Mouse (Mus musculus): ENCODE data around the gene Rbm8a. TPM values are rescaled to one million over a fixed set of nuclear protein-coding genes. Genes with fewer than 3 reads are reported as not detected.
A peak's percentile ranks its signal among the peaks of the same experiment; 100 is the strongest.

Gene Rbm8a
- polyA plus RNA-seq, 1 experiment from 2014 or later: 150 TPM

DNA sequence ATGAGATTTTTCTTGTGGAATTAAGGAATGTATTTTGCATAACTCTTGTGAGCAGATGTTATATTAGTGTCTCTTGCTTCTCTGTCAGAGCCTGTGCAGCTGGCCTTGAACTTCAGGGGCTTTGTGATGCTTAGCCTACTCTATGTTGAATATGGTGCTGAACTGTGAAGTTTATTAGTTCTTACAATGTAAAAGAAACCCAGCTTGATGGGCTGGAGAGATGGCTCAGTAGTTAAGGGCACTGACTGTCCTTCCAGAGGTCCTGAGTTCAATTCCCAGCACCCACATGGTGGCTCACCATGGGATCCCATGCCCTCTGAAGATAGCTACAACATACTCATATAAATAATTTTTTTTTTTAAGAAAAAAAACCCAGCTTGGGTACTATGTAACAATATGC lies 2.3 kb downstream of the Rbm8a start:
- H3K36me3 ChIP-seq: peaks cover 33% of the 10 kb centered on the region

DNA sequence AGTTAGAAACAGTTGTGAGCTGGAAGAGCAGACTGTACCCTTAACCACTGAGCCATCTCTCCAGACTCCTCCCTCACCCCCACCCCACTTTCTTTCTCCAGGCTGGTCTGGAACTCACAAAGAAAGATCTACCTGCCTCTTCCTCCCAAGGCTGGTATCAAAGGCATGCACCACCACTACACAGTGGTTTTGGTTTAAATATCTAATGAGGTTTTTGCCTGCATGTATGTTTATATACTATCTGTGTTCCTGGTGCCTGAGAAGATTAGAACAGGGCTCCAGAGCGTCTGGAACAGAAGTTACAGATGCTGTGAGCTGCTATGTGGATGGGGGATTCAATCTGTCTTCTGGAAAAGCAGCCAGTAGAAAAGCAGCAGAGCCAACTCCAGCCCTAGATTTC lies 4.3 kb downstream of the Rbm8a start:
- Histone ChIP-seq H3K4me3 (no peak overlapping the region; the same call in 1 of the 2 replicates), H3K27ac (no peak overlapping the region), H3K9me3 (no peaks in the 10 kb centered on the region), H3K27me3 (ENCODE audit: insufficient read depth, poor library complexity, severe bottlenecking) (no peaks in the 10 kb centered on the region), H3K36me3 (peaks cover 43% of the 10 kb centered on the region), H3K4me1 (peaks cover 35% of the 10 kb centered on the region)
- WGBS: 51% methylated on average over 1 of the region's 1 CpGs
- no peak for DNase-seq (ENCODE audit: low spot score)

More for the DNA sequence above, 2.3 kb downstream of the Rbm8a start:
- Histone ChIP-seq H3K4me3 (no peak overlapping the region), H3K27me3 (ENCODE audit: insufficient read depth, poor library complexity, severe bottlenecking) (no peaks in the 10 kb centered on the region), H3K27ac (no peak overlapping the region), H3K4me1 (peaks cover 34% of the 10 kb centered on the region), H3K9me3 (no peaks in the 10 kb centered on the region)
- DNase-seq (ENCODE audit: low spot score): no peak

DNA sequence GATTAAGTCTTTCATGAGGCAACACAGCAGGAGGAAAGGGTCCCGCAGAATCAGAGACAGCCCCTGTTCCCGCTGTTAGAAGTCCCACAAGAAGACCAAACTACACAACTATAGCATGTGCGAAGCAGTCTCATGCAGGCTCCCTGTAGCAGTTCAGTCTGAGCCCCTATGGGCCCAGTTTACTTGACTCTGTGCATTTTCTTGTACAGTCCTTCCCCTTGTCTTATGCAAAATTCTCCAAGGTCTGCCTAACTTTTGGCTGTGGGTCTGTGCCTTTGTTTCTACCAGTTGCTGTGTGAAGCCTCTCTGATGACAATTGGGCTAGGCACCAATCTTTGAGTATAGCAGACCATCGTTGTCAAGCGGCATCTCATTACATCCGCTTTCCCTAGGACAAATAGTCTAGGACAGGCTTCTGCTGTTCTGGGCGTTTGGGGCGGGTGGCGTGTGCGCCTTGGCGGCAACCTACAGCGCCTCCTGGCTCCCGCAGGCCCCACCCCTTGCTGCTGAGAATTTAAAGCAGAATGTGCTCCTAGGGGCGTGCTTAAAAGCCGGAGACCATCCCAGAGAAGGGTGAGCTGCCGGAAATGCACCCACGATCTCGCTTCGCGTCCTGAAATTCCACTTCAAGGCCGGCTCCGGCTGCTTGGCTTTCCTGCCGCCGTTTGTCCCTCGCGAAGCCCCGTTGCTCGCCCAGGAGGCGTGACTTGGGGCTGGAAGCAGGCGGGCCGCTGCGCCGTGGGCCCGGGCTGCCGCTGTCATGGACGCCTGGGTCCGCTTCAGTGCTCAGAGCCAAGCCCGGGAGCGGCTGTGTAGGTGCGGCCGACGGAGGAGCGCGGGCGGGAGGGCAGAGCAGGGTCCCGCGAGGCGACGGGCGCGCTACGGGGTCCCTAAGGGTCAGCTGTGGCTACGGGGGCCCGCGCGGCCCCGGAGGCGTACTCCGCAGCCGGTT lies 5.5 kb downstream of the Rbm8a start, which contains the start of the genes Pex11b and Gm42957:
Pex11b (plus strand) TSS at position 449 of the 952 bp plus-strand sequence.
Gm42957 (plus strand) TSS at position 547 of the 952 bp plus-strand sequence.
- Histone ChIP-seq H3K36me3 (peaks cover 54% of the 10 kb centered on the region), H3K4me3 (peak within 1 kb of the TSS; percentile 98)
- 2% methylated on average over 60 of the region's 60 CpGs for WGBS

DNA sequence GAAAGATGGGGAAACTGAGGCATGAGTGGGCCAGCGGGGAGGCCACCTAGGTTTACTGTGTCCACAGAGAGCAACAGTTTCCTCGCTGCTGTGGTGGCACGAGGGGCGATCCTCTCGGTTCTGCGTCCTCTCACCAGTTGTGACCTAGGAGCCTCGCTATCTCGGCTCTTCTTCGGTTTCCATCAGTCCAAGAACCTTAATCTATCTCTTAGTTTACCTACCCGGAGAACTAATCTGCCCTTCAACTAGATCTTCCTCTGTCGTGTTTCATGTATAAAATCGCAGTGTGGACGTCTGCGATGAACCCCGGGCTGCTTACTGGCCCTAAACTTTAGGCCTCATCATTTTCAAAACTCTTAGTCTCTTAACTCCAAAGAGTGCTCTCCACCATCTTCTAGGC lies 6.2 kb downstream of the Rbm8a start:
- peak overlapping the region; percentile 98 for H3K27ac ChIP-seq
- H3K27me3 ChIP-seq (ENCODE audit: insufficient read depth, poor library complexity, severe bottlenecking): no peaks in the 10 kb centered on the region
- no peak for DNase-seq (ENCODE audit: low spot score)
- H3K4me3 ChIP-seq: peak overlapping the region; percentile 98
- no peaks in the 10 kb centered on the region for H3K9me3 ChIP-seq
- peaks cover 57% of the 10 kb centered on the region for H3K36me3 ChIP-seq
- H3K4me1 ChIP-seq: peaks cover 29% of the 10 kb centered on the region
- 8% methylated on average over 15 of the region's 15 CpGs for WGBS

More for the DNA sequence above, 5.5 kb downstream of the Rbm8a start, which contains the start of the genes Pex11b and Gm42957:
- Histone ChIP-seq H3K9me3 (no peaks in the 10 kb centered on the region), H3K27ac (peak within 1 kb of the TSS; percentile 98), H3K4me1 (peaks cover 33% of the 10 kb centered on the region), H3K27me3 (ENCODE audit: insufficient read depth, poor library complexity, severe bottlenecking) (no peaks in the 10 kb centered on the region)
- DNase-seq (ENCODE audit: low spot score): peak; percentile 94

DNA sequence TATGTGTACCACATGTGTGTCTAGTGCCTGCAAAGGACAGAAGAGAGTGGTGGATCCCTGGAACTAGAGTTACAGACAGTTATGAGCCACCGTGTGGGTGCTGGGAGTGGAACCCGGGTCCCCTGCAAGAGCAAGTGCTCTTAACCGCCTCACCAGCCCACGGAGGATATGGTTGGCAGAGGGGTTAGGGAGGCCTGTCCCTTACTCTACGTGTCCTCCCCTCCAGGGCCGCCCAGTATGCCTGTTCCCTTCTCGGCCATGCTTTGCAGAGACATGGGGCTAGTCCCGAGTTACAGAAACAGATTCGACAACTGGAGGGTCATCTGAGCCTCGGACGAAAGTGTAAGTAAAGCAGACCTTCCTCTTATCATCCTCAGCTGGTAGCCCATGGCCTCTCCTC lies 6.7 kb downstream of the Rbm8a start:
- Histone ChIP-seq H3K27ac (peak overlapping the region; percentile 98; the same call in 1 of the 2 replicates), H3K4me1 (peaks cover 26% of the 10 kb centered on the region), H3K36me3 (peaks cover 56% of the 10 kb centered on the region), H3K4me3 (peak overlapping the region; percentile 98), H3K9me3 (no peaks in the 10 kb centered on the region), H3K27me3 (ENCODE audit: insufficient read depth, poor library complexity, severe bottlenecking) (no peaks in the 10 kb centered on the region)
- 70% methylated on average over 11 of the region's 11 CpGs for WGBS
- DNase-seq (ENCODE audit: low spot score): no peak

DNA sequence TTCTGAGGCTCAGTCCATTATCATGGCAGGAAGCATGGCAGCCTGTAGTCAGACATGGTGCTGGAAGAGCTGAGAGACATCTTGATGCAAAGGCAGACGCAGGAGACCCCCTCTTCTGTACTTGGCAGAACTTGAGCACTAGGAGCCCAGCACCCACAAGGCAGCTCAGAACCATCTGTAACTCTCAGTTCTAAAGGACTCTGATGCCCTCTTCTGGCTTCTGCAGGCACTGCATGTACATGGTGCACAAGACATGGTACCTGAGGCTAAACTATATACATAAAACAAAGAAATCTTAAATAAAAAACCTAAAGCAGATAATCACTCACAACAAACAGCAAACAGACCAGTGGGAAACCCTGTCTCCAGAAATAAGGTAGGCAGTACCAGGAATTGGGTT lies 9.5 kb downstream of the Rbm8a start:
- H3K27me3 ChIP-seq (ENCODE audit: insufficient read depth, poor library complexity, severe bottlenecking): no peaks in the 10 kb centered on the region
- H3K4me1 ChIP-seq: peaks cover 26% of the 10 kb centered on the region
- WGBS: 82% methylated on average over 1 of the region's 1 CpGs
- H3K9me3 ChIP-seq: no peaks in the 10 kb centered on the region
- H3K36me3 ChIP-seq: peaks cover 50% of the 10 kb centered on the region
- H3K27ac ChIP-seq: no peak overlapping the region
- no peak for DNase-seq (ENCODE audit: low spot score)
- H3K4me3 ChIP-seq: no peak overlapping the region

DNA sequence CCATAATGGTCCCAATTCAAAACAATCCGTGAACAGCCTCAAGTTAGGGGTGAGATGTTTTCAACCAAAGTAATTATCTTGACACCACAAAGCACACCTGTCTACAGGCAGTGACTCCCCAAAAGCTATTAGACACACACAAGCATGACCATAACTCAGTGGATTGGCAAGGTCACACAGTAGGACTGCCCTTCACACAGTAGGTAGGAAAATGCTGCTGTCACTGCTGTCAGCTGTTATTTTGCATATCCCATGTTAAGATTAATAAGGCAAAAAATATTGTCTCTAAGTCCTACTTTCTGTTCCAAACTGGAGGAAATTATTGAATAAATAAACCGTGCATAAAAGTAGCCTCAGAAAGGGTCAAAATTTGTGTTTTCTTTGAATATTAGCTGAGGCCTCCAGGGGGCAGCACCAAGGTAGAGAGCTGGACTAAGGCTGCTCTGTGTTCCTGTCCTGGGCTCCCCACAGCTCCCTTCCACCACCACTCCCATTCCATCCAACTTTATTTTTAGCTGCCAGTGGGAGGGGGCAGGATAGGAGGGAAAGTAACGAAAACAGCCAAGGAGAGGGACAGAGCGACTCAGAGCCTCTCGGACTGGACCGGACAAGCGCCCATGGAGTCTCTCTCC lies 15.4 kb downstream of the Rbm8a start, which contains the start of gene Itga10:
Itga10 (plus strand) TSS at position 567 of the 632 bp plus-strand sequence.
- peaks cover 15% of the 10 kb centered on the region for H3K4me1 ChIP-seq
- H3K27ac ChIP-seq: no peak within 1 kb of the TSS
- H3K27me3 ChIP-seq (ENCODE audit: insufficient read depth, poor library complexity, severe bottlenecking): no peaks in the 10 kb centered on the region
- H3K4me3 ChIP-seq: peak within 1 kb of the TSS; percentile 13; the same call in 1 of the 2 replicates
- DNase-seq (ENCODE audit: low spot score): no peak
- H3K36me3 ChIP-seq: peaks cover 30% of the 10 kb centered on the region
- WGBS: 53% methylated on average over 7 of the region's 7 CpGs
- H3K9me3 ChIP-seq: no peaks in the 10 kb centered on the region

DNA sequence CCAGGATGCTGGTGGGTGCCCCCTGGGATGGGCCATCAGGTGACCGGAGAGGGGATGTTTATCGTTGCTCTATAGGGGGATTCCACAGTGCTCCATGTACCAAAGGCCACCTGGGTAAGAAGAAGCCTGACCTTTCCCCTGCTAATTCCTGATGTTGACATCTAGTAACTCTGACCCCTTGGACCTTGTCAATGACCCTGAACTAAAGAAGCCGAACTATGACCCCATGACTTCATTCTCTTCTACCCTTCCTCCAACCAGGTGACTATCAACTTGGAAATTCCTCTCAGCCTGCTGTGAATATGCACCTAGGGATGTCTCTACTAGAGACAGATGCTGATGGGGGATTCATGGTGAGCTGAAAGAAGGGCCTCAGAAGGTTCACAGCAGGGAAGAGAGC lies 17.6 kb downstream of the Rbm8a start:
- WGBS: 73% methylated on average over 3 of the region's 3 CpGs

DNA sequence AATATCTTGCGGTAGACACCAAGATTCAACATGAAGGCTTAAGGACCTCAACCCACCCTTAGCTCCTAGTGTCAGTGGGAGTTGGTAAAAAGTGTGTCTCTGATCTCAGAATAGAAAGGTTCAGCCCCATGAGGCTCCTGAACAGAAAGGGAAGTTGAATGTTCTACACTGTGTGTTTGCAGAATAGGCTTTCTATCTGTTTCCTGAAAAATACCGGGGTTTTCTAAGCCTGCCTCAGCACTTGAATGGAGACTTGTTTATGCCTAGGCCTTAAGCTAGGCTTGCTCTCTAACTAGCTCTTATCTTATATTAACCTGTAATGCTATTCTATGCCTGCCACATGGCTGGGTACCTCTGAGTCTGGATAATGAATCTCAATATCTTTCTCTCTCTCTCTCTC lies 31.2 kb downstream of the Rbm8a start:
- Histone ChIP-seq H3K36me3 (peaks cover 5% of the 10 kb centered on the region; the same call in 1 of the 2 replicates), H3K4me1 (peaks cover 13% of the 10 kb centered on the region), H3K27ac (no peak overlapping the region), H3K4me3 (no peak overlapping the region), H3K27me3 (ENCODE audit: insufficient read depth, poor library complexity, severe bottlenecking) (0 out of 2 replicates have a peak, but pooled peaks cover 4% of the 10 kb centered on the region), H3K9me3 (no peaks in the 10 kb centered on the region)
- 77% methylated on average over 2 of the region's 2 CpGs for WGBS
- DNase-seq (ENCODE audit: low spot score): no peak

More for the DNA sequence above, 17.6 kb downstream of the Rbm8a start:
- H3K4me3 ChIP-seq: no peak overlapping the region
- no peaks in the 10 kb centered on the region for H3K9me3 ChIP-seq
- no peak overlapping the region for H3K27ac ChIP-seq
- peaks cover 19% of the 10 kb centered on the region for H3K36me3 ChIP-seq
- no peaks in the 10 kb centered on the region for H3K27me3 ChIP-seq (ENCODE audit: insufficient read depth, poor library complexity, severe bottlenecking)
- H3K4me1 ChIP-seq: peaks cover 23% of the 10 kb centered on the region
- no peak for DNase-seq (ENCODE audit: low spot score)

DNA sequence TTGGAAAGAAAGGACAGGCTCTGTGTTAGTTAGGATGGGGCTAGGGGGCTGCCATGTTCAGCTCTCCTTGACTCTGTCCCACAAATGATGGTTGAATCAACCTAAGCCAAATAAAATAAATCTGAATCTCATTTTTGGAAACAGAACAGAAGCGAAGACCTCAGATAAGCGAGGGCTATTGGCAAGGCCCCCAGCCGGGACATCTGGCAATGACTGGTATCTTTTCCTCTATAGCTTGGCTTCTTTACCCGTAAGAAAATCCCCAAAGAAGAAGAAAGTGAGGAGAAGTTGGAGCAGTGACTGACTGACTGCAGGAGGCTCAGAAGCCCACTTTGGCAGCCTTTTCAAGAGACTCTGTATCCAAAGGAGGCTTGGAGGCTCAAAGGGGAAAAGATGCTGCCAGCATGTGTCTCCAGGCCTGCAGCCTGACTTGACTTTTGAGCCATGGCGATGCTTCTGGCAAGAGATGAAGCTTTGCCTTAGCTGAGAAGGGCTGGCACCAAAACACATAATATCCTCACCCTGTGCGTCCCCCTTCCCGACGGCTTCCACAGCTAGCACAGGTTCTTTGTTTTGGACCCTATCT lies 33.1 kb downstream of the Rbm8a start:
- no peaks in the 10 kb centered on the region for H3K36me3 ChIP-seq
- WGBS: 45% methylated on average over 8 of the region's 8 CpGs
- peak overlapping the region; percentile 49 for H3K4me3 ChIP-seq
- peak overlapping the region; percentile 29; the same call in 1 of the 2 replicates for H3K27ac ChIP-seq
- no peak for DNase-seq (ENCODE audit: low spot score)
- peaks cover 13% of the 10 kb centered on the region for H3K4me1 ChIP-seq
- H3K9me3 ChIP-seq: no peaks in the 10 kb centered on the region
- 0 out of 2 replicates have a peak, but pooled peaks cover 4% of the 10 kb centered on the region for H3K27me3 ChIP-seq (ENCODE audit: insufficient read depth, poor library complexity, severe bottlenecking)

DNA sequence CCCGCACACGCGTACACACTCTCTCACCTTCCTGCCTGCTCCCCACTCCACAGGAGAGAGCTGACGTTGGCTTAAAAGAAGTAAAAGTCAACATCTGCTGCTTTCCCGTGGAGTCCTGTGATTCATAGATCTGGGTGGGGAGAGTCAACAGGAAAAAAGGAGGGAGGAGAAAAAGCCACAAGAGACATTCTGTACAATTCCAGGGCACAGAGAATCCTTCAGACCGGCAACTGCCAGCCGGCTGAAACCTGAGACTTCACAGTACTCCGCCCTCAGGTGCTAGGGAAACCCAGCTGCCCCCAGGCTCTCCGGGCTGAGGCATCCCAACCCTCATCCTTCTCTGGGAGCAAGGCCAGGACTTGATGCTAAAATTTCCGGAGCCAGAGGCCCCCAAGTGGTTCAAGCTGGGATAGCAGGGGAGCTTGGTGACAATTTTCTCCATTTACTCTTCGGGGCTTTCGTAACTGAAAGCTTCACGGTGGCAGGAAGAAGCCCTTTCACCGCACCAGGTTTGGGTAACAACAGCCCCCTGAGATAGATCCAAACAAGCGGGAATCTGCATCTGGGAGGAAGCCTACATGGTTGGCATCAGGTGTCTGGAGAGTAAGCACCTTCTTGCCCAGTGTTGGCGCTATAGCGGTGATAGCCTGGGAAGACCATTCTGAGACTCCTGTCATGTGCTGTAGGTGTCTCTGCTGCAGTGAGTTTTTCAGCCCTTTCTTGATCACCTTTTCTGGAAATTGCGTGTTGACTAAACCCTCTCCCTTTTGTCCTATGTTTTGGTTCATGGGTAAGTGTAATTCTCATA lies 33.9 kb downstream of the Rbm8a start:
- 7% methylated on average over 17 of the region's 18 CpGs for WGBS
- no peaks in the 10 kb centered on the region for H3K9me3 ChIP-seq
- H3K36me3 ChIP-seq: no peaks in the 10 kb centered on the region
- 0 out of 2 replicates have a peak, but pooled peaks cover 4% of the 10 kb centered on the region for H3K27me3 ChIP-seq (ENCODE audit: insufficient read depth, poor library complexity, severe bottlenecking)
- H3K27ac ChIP-seq: peak overlapping the region; percentile 29; the same call in 1 of the 2 replicates
- peak overlapping the region; percentile 49 for H3K4me3 ChIP-seq
- DNase-seq (ENCODE audit: low spot score): peak; percentile 91
- H3K4me1 ChIP-seq: peaks cover 13% of the 10 kb centered on the region

Data from heart, embryonic 10.5 days (tissue).